Mouse (Mus musculus): ENCODE measurements around the gene Iqgap3.
A peak's percentile ranks its signal among the peaks of the same experiment; 100 is the strongest.

Iqgap3 gene

DNA sequence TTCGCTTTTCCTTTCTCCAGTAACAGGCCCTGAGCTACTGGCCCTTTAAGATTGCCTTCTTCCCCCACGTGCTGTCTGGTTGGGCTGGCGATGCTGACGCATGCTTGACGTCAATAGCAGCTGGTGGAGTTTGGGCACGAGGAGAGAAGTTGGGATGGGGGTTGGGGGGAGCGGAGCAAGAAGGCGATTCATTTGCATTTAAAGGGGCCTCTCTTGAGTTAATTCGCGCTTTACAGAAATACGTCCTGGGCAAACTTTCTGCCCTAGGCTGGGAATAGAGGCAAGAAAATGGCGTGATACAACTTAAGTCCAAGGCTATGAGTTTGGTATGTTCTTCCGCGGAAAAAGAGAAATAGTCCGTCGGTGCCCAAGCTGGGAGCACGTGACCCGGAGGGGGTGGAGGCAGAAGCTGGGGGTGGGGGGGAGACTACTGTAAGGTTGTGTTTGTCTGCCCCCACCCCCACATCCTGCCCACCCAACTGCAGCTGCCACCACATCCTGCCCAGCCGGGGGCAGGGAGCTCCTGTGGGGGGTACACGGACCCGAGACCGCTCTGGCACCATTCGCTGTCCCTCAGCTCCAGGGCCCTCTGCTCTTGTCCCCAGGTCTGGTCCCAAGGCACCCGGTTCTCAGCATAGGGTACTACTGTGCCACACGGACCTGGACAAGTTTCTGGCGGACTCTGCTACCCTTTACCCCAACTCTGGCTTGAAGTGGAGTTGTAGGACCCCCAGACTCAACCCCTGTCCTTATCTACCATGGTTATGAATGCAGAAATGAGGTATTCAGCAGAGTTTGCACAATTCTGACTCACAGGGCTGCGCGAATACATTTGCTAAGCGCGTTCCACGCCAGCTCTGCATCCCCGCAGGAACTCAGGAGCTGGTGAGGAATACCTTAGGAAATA lies 56.8 kb downstream of the Iqgap3 start:
- peak; percentile 97 for DNase-seq (ENCODE audit: low spot score)

DNA sequence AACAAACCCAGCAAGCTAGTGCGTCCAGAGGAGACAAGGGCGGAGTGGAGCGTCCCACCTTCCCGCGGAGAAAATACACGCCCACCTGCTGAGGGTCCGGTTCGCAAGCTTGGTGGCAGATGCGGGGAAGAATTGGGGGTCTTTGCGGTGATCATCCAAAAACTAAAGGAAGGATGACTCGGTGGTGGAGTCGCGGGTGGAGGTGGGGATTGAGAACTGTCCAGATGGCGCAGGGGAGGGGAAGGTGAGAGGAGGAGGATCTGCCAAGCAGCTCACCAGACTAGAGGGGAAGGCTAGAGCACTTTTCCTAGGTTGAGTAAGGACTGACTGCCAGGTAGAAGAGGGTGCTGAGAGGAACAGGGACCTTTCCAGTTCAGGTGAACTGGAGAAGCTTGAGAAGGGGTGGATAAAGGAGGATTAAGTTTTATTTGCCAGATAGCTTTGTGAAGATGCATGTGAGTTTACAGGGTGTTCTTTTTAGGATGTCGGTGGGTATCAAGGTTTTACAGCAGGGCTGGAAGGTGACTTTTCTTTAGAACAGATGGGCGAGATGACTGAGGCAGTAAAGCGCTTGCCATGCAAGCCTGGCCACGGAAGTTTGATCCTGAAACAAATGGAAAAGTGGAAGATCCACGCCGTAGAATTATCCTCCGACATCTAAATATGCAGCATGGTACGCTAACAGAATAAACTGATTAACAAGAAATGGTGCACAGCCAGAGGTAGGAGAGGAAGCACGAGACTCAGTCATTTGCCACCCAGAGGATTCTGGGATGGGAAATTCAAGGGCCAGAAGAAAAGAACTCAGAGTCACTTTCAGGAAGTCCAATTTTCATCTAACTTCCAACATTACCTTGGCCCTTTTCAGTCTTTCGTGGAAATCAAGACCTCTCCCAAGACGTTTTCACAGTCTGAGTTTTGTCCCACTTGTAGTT lies 57.7 kb downstream of the Iqgap3 start:
- no peak for DNase-seq (ENCODE audit: low spot score)

DNA sequence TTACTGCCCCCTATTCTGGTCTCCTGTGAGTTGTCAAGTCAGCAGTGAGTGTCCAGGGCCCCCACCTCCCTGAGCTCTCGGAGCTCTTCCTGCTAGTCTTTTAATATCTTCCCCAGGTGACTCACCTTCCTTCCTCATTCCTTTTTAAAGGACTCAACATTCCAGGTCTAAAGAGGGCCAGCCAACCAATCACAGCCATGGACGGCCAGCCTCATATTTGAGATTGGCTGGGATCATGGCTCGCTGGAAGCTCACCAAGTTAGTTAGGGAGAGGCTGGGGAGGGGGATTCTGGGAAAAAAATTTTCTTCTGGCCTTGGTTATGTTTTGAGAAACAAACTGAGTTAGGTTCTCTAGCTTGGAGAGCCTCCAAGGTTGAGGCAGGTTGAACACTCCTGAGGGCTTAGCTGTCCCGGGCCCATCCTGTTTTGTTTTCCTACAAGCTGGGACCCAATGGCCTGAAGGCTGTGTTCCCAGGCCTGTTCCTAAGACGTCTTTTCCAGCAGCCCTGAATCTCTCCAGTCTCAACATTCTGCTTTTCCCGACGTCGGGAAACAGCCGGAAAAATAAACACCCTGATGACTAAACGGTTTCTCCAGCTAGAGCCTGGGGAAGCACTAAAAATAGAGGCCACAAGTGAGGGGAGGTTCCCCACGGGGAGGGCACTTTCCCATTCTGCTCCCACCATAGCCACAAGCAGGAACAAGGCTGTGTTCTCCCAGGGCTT lies 58.6 kb downstream of the Iqgap3 start:
- no peak for DNase-seq (ENCODE audit: low spot score)

DNA sequence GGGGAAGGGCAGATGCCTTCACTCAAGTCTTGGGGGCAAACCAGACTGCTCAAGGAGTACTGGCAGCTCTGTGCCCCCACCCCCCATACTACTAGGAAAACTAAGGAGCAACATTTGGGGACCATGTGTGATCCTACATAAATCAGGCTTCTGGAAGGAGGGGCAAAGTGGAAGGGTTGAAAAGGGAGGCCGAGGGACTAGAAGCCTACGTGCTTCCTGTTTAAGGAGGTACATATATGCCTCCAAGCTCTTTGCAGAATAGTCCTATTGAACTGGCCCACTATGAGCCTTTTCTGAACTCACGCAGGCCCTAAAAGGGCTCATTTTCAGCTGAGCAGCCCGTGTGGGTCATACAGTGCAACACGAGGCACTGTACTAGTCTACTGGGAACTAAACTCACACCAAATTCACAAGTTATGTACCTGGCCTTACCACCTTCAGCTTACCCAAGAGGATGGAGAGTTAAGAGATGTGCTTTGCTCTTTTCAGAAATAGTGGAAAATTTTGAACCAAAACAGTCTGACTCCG lies 59.2 kb downstream of the Iqgap3 start:
- peak; percentile 63 for DNase-seq (ENCODE audit: low spot score)

DNA sequence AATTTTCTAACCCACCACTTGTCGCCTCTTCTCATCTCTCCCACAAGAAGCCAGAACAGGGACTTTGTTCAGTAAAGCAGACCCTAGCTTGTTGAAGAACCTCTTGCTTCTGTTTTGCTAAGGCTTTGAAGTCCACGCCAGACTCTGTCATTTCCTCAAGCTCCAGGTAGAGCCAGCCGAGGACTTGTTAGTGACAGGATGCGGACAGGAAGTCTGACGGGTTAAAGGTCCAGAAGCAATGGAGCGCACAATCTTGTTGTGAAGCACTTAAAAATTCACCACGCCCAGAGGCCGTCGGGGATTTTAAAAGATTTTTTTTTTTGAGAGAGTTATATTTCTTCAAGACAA lies 59.6 kb downstream of the Iqgap3 start:
- DNase-seq (ENCODE audit: low spot score), result peak; percentile 86

DNA sequence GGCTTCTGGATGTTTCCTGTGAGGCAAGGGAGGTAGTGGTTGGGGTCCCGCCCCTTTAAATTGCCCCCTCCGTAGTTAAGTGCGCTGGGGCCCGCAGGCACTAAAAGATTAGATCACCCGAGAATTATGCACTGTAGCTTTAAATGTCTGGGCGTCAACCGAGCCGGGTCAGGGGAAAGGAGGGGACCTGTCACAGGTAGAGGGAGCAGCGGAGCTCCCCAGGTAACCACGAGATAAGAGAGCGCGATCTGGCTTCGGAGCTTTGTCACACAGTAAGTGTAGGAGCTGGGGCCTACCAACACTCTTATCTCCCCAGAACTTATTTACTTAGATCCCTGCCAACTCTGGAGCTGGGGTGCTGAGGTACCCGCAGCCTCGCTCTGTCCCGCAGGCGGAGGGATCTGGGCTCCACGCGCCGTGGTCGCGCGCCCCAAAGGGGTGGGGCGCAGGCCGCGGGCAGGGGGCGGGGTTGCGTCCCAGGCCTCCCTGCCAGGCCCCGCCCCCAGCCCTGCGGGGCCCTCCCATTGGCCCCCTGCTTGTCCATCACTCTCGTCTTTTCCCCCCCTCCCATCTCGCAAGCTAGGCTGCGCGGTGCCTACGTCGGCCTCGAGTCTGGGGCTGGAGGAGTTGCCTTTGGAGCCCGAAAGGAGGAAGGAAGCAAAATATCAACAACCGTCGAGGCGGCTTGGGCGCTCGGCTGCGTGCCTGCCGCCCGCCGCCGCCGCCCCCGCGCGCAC lies 60.2 kb downstream of the Iqgap3 start, which contains the start of gene Mef2d:
Gene Mef2d (plus strand): TSS at position 586 of the 737 bp plus-strand sequence.
- DNase-seq (ENCODE audit: low spot score), result peak; percentile 97

DNA sequence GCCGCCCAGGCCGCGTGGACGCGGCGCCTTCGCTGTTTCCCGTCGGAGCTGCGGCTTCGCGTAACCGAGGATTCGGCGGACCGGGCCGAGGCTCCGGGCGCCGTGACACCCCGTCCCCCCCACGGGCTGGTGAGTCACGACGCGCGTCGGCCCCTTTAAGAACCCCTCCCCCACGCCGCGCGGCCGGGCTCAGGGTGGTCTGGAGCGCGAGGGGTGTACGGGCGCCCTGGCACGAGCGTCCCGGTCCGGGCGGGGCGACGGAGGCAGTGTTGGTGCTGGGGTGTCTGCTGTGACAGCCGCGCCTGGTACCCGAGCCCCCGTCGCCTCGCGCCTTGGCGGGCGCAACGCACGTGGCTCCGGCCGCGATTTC lies 60.8 kb downstream of the Iqgap3 start:
- DNase-seq (ENCODE audit: low spot score), result no peak

DNA sequence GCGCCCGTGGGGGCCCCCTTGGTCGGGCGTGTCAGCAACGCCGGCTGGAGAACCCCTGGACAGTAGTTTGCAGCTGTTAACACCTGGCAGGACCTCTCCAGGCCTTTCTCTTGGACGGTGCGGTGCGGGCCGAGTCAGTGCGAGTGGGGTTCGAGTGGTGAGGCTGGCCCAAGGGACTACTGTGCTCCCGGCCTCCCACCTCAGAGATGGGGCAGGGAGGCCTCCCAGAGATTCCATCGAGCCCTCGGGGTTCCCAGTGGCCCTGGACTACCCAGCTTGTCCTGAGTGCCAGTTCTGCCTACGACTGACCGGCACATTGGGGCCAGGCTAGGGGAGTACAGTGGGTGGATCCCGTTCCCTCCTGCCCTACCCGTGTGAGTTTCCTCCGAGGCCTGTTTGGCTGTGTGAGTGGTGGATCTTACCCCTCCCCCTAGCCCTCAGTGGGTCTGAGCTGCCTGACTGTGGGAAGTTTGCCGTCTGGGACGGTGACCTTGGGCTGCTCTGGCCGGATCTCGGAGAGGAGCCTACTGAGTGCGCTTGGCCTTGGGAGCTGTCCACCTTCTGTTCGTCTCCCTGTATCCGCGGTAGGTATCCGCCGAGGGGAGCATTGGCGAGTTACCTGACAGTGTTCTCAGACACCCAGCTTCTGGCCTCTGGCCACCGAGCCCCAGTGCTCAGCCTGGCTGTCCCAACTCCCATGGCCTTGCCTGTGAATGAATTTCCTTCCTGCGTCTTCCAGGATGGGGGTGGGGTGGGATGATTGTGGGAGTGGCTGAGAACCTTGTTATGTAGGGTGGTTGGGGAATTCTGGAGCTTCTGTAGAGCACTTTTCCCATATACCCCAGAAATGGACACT lies 61.4 kb downstream of the Iqgap3 start:
- peak; percentile 44 for DNase-seq (ENCODE audit: low spot score)

DNA sequence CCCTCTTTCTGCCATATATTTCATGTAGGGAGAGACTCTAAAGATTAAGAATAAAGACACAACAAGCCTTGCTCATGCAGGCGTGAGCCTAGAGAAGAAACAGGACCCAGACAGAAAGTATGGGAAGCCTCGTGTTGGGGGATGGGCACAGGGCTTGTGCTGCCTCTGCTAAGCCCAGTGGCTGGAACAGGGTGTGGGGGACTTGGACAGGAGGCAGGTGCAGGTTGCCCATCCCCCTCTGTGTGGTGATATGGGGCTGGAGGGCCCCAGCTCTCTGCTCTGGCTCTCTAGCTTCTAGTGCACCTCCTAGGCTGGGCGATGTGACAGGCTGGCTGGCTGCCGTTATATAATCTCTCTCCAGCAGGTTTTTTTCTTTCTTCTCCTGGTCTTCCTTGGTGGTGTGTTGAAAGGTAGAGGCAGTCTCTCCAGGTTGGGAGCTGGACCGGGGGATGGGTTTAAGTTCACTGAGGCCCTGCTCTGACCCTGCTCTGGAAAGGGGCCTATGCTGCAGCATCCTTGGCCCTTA lies 62.3 kb downstream of the Iqgap3 start:
- no peak for DNase-seq (ENCODE audit: low spot score)

DNA sequence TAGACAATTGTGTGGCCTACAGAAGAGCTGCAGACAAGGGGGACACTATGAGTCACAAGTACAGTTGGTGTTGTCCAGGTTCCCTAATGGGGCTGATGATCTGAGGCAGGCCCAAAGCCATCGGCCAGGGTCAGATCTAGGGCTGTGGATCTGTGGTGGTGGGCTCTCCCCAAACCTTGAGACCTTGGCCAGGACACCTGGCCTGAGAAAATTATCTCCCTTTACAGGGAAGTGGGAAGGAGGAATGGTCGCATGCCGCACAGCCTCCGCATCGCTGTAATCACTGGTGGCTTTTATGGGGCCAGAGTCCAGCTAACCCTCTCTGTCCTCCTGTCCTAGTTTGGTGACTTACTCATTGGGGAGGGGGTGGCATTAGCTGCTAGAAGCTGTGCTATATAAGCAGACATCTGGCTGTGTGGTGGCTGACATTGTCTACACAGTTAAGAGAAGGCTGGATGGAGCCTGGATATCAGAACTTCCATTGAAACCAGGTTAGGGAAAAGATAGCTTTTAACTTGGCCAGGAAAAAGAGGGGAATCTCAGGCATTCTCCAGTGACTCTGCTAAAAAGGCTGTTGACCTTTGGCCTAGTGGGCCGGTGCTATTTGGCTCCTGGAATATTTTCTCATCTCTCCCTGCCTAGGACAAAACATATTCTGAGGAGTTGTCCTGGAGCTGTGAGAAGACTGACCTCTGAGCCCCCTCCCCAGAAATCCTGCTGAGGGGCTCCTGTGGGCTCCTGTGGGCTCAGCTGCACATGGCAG lies 63.1 kb downstream of the Iqgap3 start:
- DNase-seq (ENCODE audit: low spot score), result no peak

DNA sequence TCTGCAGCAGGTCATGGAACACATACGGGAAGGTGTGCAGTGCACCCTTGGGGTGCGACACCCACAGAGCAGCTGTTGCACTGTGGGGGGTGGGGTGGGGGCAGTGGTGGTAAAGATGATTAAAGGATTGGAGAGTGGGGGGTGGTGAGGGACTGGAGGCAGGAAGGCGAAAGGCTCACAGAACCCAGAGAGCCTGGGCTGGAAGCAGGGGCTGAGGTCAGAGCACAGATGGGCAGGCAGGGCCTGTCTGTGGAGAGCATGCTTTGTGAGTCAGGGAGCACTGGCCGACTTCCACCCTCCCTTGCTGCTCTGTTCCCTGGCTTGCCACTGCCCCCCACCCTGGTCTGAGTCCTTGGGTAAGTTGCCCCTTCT lies 63.6 kb downstream of the Iqgap3 start:
- no peak for DNase-seq (ENCODE audit: low spot score)

DNA sequence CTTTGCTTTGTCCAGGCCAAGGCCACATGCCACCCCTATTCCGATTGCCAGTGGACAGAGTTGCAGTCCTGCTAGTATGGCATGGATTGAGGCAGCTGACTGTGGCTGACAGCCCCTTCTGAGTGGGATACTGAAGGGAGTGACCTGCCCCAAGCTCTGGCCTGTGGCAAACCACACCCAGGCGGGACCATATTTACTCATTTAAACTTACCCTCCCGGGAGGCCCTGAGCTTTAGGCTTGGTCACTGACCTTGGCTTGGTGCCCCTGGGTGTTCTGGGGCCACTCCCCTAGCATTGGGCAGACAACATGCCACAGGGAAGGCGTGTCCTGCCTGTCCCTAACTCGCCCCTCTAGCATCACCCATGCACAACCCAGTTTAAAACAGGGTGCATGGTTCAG lies 64.2 kb downstream of the Iqgap3 start:
- DNase-seq (ENCODE audit: low spot score), result no peak

DNA sequence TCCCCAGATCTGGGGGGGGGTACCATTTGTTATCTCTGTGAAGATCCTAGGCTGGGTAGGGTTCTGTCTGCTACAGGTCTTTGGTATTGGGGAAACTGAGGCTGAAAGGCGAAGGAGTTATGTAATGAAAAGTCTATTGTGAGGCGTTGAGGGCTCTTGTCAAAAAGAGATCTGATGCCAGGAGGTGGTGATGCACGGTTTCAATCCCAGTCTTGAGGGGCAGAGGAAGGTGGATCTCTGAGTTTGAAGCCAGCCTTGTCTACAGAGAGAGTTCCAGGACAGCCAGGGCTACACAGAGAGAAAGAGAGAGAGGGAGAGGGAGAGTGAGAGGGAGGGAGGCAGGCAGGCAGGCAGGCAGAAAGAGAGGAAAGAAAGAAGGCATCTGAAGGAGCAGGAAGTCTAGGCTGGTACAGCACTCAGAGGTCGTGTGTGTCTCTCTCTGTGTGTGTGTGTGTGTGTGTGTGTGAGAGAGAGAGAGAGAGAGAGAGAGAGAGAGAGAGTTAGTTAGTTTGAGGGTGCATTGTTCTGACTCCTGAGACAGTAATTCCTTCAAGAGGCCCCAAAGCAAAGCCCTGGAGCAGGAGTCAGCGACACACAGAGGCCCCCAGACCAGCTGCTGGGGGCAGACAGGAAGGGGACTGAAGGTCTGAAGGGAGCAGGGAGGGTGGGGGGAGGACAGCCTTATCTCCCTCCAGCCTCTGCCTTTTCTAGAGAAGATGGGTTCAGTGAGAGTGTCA lies 64.8 kb downstream of the Iqgap3 start:
- no peak for DNase-seq (ENCODE audit: low spot score)

DNA sequence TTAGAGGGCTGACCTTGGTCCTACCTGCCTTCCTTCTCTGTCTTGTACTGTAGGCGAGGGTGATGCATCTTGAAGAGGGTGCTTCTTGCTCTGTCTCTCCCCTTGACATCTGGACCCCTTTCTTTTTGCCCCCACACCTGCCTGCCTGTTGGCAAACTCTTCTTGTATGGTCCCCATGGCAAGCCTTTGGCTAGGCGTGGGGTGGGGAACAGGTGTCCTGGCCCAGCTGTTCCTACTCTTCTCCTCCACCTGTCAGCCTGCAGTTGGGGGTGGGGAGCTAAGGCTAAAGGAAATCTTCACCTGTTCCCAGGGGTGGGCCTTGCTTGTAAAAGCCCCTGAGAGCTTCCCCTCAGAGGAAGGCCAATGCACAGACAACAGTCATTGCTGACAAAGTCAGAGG lies 65.7 kb downstream of the Iqgap3 start:
- DNase-seq (ENCODE audit: low spot score), result no peak

DNA sequence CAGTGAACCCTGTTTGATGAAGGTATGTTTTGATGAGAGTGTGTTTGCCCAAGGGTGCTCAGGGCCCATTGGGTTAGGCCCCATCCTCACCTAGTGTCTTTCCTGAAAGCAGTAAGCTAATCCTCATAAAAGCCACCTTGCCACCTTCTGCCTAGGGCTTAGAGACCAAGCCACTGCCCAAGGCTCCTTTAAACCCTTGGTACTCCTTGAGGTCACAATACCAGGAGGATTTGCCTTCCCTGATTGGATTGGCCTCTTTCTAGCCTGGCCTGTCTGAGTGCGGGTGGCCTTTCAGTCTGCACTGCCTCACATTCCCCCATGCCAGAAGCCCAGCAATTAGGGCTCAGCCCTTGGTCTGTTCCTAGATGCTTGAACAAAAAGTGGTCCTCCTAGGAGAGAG lies 66.1 kb downstream of the Iqgap3 start:
- no peak for DNase-seq (ENCODE audit: low spot score)

DNA sequence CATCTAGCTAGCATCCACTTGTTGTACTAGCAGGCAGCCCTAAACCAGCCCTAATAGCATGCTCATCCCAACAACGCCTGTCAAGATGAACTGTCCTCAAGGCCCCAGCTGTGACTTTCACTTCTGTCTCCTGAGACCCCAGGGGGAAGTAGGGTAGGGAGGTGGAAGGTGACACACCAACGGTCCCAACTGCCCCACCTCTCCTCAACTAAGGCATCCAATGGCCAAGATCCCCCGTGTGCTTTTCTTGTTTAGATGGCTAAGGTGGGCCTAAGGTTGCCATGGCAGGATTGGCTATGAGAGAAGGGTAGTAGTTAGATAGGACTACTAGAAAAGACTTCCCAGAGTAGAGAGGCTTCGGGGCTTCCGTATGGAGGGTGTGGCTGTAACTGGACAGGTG lies 66.6 kb downstream of the Iqgap3 start:
- DNase-seq (ENCODE audit: low spot score), result no peak

DNA sequence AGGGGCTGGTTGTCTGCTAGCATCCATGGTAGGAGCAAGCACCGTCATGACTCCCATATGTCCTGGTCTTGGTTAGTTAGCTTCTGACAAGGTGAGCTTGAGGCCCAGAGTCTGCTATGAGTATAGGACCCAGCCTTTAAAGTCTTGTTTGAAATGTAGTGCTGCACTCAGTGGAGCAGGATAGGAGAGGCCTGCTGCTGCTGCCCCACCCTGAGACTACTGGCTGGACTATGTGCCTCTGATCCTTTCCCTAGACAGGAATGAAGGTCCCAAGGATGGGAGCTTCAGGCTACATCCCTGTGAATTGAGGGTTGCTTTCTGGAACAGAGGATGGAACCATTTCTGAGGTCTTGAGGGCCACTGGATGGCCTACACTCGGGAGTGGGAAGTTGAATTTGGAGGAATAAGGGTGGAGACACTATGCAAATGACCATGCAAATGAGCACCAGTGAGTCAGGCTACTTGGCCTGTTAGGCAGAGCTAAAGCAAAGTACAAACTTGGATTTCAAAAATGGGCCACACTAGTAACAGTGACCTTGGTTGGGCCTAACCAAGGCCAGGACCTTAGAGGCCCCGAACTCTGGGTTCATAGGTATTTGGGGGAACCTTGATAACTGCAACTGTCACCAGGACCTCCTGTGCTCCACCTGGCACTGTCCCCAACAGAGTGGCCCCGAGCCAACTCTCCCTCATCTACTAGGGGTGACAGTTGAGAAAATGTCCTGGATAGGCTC lies 67.2 kb downstream of the Iqgap3 start:
- no peak for DNase-seq (ENCODE audit: low spot score)

DNA sequence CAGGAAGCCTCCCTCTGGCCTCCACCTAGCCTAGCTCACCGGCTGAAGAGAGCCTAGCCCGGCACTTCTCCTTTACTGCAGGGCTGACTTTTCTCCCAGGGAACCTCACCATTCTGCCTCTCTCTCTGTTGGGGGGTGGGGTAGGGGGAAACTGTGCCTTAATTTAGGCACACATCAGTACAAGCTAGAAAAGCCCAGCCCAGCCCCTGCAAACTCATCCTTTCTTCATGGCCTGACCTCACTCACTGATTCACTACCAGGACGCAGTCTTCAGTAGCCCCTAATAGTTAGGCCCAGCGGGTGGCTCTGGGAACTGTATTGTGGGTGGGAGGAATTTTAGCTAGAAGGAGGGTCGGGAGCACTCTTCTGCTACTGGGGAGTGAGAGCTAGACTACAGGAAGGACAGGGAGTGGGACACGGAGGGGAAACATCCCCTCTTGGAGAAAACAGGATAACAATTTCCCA lies 67.8 kb downstream of the Iqgap3 start:
- no peak for DNase-seq (ENCODE audit: low spot score)

Data from T-cell, adult 2 months (primary cell).